Mouse (Mus musculus) E14TG2a.4 (cell line): ENCODE results near the gene Pdzd2.

ENCODE experiments used
- H3K27me3 ChIP-seq: 2 replicates; pipeline ENCODE4 v1.6.1; 2014; ENCODE audit warnings: low read length, control low read depth; ENCODE audit not compliant: insufficient read depth
- H3K36me3 ChIP-seq: 2 replicates; pipeline ENCODE4 v1.6.1; 2014; ENCODE audit warnings: low read length, control low read depth; ENCODE audit not compliant: insufficient read depth
- H3K4me1 ChIP-seq: replicated peaks from 2 replicates; pipeline ENCODE4 v1.6.1; 2014; ENCODE audit warnings: low read depth, low read length, control low read depth
- H3K4me3 ChIP-seq: replicated peaks from 2 replicates; pipeline ENCODE4 v1.5.1; 2014; ENCODE audit warnings: mild to moderate bottlenecking, low read length
- H3K9me3 ChIP-seq: 2 replicates; pipeline ENCODE4 v1.6.1; 2014; ENCODE audit warnings: low read length, control low read depth
- CTCF ChIP-seq: conservative IDR thresholded peaks from 2 replicates; pipeline ENCODE4 v1.5.1; 2014; ENCODE audit warnings: low read length
- NANOG ChIP-seq: IDR thresholded peaks from 2 replicates; pipeline ENCODE4 v1.6.1; 2014; ENCODE audit warnings: borderline replicate concordance, low read length, mixed read lengths
- POU5F1 ChIP-seq: IDR thresholded peaks from 2 replicates; pipeline ENCODE4 v1.6.1; 2014; ENCODE audit warnings: low read length, borderline replicate concordance

Pdzd2 gene

GRCm38 (mm10) chr15:12763147-12763546 is 23.4 kb upstream of the Pdzd2 start:
- Histone ChIP-seq H3K4me1 (no peaks in the 10 kb centered on the region), H3K9me3 (no peaks in the 10 kb centered on the region), H3K27me3 (peaks cover 6% of the 10 kb centered on the region; the same call in 1 of the 2 replicates), H3K4me3 (no peak overlapping the region), H3K36me3 (no peaks in the 10 kb centered on the region)
- TF ChIP-seq CTCF (no peak), POU5F1 (no peak), NANOG (no peak)

- TF ChIP-seq NANOG (no peak), POU5F1 (no peak), CTCF (no peak)
- no peak overlapping the region for H3K4me3 ChIP-seq
- H3K4me1 ChIP-seq, result no peaks in the 10 kb centered on the region
- peaks cover 6% of the 10 kb centered on the region; the same call in 1 of the 2 replicates for H3K27me3 ChIP-seq
- no peaks in the 10 kb centered on the region for H3K36me3 ChIP-seq
- H3K9me3 ChIP-seq, result no peaks in the 10 kb centered on the region
Measured at GRCm38 (mm10) chr15:12762258-12762913, 22.7 kb upstream of the Pdzd2 start.

GRCm38 (mm10) chr15:12760747-12761146 is 21.0 kb upstream of the Pdzd2 start:
- TF ChIP-seq CTCF (no peak), NANOG (no peak), POU5F1 (no peak)
- no peaks in the 10 kb centered on the region for H3K4me1 ChIP-seq
- no peak overlapping the region for H3K4me3 ChIP-seq
- H3K36me3 ChIP-seq, result no peaks in the 10 kb centered on the region
- peaks cover 6% of the 10 kb centered on the region; the same call in 1 of the 2 replicates for H3K27me3 ChIP-seq
- no peaks in the 10 kb centered on the region for H3K9me3 ChIP-seq

- no peaks in the 10 kb centered on the region for H3K36me3 ChIP-seq
- peaks cover 6% of the 10 kb centered on the region; the same call in 1 of the 2 replicates for H3K27me3 ChIP-seq
- no peak overlapping the region for H3K4me3 ChIP-seq
- TF ChIP-seq POU5F1 (no peak), NANOG (no peak)
- no peaks in the 10 kb centered on the region for H3K4me1 ChIP-seq
- no peaks in the 10 kb centered on the region for H3K9me3 ChIP-seq
Measured at GRCm38 (mm10) chr15:12758461-12758860, 18.7 kb upstream of the Pdzd2 start.

GRCm38 (mm10) chr15:12757757-12758156 is 18.0 kb upstream of the Pdzd2 start:
- Histone ChIP-seq H3K4me1 (no peaks in the 10 kb centered on the region), H3K36me3 (no peaks in the 10 kb centered on the region), H3K27me3 (peaks cover 13% of the 10 kb centered on the region), H3K9me3 (no peaks in the 10 kb centered on the region), H3K4me3 (no peak overlapping the region)
- TF ChIP-seq NANOG (no peak), POU5F1 (no peak), CTCF (no peak)

GRCm38 (mm10) chr15:12753201-12753600 is 13.5 kb upstream of the Pdzd2 start:
- H3K4me3 ChIP-seq, result no peak overlapping the region
- H3K36me3 ChIP-seq, result no peaks in the 10 kb centered on the region
- no peaks in the 10 kb centered on the region for H3K4me1 ChIP-seq
- 0 out of 2 replicates have a peak, but pooled peaks cover under 1% of the 10 kb centered on the region for H3K9me3 ChIP-seq
- TF ChIP-seq CTCF, result no peak
- no peak for TF ChIP-seq POU5F1
- TF ChIP-seq NANOG, result no peak
- peaks cover 16% of the 10 kb centered on the region for H3K27me3 ChIP-seq

GRCm38 (mm10) chr15:12750963-12751362 is 11.2 kb upstream of the Pdzd2 start:
- Histone ChIP-seq H3K9me3 (peaks cover 23% of the 10 kb centered on the region), H3K27me3 (peaks cover 16% of the 10 kb centered on the region), H3K36me3 (no peaks in the 10 kb centered on the region), H3K4me1 (no peaks in the 10 kb centered on the region), H3K4me3 (no peak overlapping the region)
- TF ChIP-seq POU5F1 (no peak), CTCF (no peak), NANOG (no peak)

- Histone ChIP-seq H3K27me3 (peaks cover 16% of the 10 kb centered on the region), H3K4me1 (no peaks in the 10 kb centered on the region), H3K4me3 (no peak overlapping the region), H3K36me3 (no peaks in the 10 kb centered on the region), H3K9me3 (peaks cover 28% of the 10 kb centered on the region)
- no peak for TF ChIP-seq NANOG
Measured at GRCm38 (mm10) chr15:12749549-12750301, 10.0 kb upstream of the Pdzd2 start.

GRCm38 (mm10) chr15:12742117-12742906 is 2.6 kb upstream of the Pdzd2 start:
- TF ChIP-seq CTCF, result no peak
- no peak for TF ChIP-seq POU5F1
- no peak for TF ChIP-seq NANOG
- H3K4me1 ChIP-seq, result peaks cover 31% of the 10 kb centered on the region
- H3K4me3 ChIP-seq, result no peak overlapping the region
- H3K27me3 ChIP-seq, result peaks cover 32% of the 10 kb centered on the region
- no peaks in the 10 kb centered on the region for H3K36me3 ChIP-seq
- peaks cover 19% of the 10 kb centered on the region for H3K9me3 ChIP-seq
